Mouse (Mus musculus) urinary bladder, postnatal 0 days (tissue): ENCODE measurements around the gene Hemgn. TPM values are rescaled to one million over a fixed set of nuclear protein-coding genes. Genes with fewer than 3 reads are reported as not detected.

ENCODE experiments used
- polyA plus RNA-seq: library from polyadenylated mRNA; unstranded; fragments of >200 nt; fragmentation: Nextera tagmentation; extraction: Ambion mirVana; gene quantifications from 2 replicates; pipeline ENCODE4 v1.2.1, GENCODE M21; 2015

Gene Hemgn
- 0.35 and 0.56 TPM in 2 replicates for polyA plus RNA-seq

DNA sequence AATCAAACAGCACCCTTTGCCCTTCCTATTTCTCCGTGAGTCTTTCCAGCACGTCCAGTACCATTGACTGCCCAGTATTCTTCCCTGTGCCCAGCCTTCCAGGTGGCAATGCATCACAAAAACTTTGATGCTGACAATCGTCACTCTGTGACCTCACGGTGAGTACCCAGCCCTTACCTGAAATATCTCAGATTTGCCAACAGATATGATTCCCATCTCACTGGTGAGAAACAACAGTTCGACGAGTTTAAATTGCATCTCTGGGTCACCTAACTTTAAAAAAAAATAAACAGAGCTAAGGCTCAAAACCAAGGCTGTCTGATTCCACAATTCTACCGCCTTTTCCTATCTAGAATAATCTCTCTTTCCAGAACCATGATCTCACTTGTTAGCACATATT is at the start of gene Hemgn:
TSS of gene Hemgn (minus strand) at position 101 of the 400 bp plus-strand sequence.

DNA sequence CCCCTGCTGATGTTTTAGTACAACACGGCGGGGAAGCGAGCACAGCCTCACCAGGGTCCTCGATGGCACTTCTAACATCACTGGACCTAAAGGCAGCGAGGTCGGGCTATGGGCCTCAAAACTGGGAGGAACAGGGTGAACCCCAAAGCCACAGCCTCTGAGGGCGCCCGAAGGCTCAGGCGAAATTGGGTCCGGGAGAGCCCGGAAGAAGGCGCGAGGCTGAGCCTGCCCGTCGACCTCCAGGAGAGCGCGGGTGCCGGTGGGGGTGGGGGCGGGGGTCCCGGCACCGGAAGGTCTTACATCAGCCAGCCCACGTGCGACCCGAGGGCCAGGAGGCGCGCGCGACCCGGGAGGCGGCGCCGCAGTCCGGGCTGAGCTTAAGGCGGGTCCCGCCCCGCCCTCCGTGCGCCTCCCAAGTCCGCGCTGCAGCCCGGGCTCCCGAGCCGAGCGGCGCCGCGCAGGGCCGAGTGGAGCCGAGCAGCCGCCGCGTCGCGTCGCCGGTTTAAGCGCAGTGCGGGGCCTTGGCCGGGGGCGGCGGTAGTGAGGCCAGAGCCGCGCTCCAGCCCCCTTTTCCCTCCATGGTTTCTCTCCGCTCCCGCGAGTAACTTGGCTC is 37.3 kb upstream of the Hemgn start, which contains the start of gene Anp32b:
TSS of gene Anp32b (plus strand) at position 384 of the 613 bp plus-strand sequence.

DNA sequence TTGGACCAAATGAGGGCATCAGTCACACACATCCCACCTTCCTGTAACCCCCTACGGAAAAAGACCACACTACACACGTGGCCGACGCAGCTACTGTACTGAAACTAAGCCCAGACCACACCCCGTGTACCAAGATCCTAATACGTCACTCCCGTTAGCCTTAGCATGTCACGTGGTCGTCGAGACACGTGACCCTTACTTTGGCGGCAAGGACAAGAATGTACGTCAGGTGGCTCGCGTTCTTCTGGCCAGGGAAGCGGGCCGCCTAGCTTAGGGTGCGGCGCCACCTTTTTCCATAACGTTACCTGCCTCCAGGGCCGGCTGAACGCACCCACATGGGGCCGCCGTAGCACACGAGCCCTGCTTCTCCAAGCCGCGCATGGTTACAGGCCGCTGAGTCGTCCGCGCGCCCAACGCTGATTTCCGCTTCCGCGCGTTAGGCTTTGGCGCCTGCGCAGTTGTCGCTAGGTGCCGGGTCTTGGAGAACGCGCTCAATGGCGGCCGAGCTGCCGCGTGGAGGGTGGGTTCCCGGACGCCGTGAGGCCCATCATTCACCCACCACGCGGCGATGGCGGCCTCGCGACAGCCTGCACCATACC is 24.2 kb downstream of the Hemgn start, which contains the start of gene Trmo:
TSS of gene Trmo (minus strand) at position 425 of the 599 bp plus-strand sequence.

Other genes with a start within 250 kb of the Hemgn start
- gene Xpa, start 217.2 kb downstream of the Hemgn start, polyA plus RNA-seq, result 26.6 and 28.4 TPM in 2 replicates
- not detected in 2 replicates for gene Foxe1, start 69.9 kb downstream of the Hemgn start, polyA plus RNA-seq
- 6.2 and 6.6 TPM in 2 replicates for gene Trmo, start 24.1 kb downstream of the Hemgn start, polyA plus RNA-seq
- gene Anp32b, start 37.4 kb upstream of the Hemgn start, polyA plus RNA-seq, result 114 and 126 TPM in 2 replicates
- 46.2 and 49.6 TPM in 2 replicates for gene Nans, start 75.7 kb upstream of the Hemgn start, polyA plus RNA-seq
- gene Trim14, start 122.6 kb upstream of the Hemgn start, polyA plus RNA-seq, result 3.2 and 4.1 TPM in 2 replicates
- gene Coro2a, start 188.7 kb upstream of the Hemgn start, polyA plus RNA-seq, result 3.3 and 5.2 TPM in 2 replicates
- gene Tbc1d2, start 236.7 kb upstream of the Hemgn start, polyA plus RNA-seq, result 12.7 and 13.7 TPM in 2 replicates